Mouse (Mus musculus) gastrocnemius, postnatal 25 days (tissue): ENCODE measurements at regions not wholly inside any gene's neighbourhood (a gene's known extent, or its start where the extent isn't known, plus 50 kb on each side); places are given as distances from the start of the nearest gene placed in this dataset.

Source experiments
- DNase-seq: peaks from one replicate; pipeline ENCODE4 v3.0.0; 2022

- DNase-seq: no peak
Measured at GRCm38 (mm10) chr2:134126988-134127387, 427.2 kb downstream of the Hao1 start.

GRCm38 (mm10) chr2:134107286-134107685 lies 446.9 kb downstream of the Hao1 start:
- DNase-seq: no peak

DNA sequence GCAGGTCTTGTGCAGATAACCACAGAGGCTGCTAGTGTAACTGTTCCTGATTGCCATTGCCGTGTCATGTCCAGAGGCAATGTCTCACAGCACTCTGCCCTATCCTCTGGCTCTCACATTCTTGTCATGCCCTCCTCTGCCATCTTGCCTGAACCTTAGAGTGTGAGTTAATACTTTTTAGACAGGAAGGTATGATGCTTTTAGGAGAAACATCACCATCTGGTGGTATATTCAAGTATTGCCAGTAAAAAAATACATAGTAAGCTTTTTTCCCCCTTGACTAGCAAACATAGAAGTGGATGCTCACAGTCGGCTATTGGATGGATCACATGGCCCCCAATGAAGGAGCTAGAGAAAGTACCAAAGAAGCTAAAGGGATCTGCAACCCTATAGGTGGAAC lies 465.8 kb downstream of the Hao1 start:
- DNase-seq: no peak

DNA sequence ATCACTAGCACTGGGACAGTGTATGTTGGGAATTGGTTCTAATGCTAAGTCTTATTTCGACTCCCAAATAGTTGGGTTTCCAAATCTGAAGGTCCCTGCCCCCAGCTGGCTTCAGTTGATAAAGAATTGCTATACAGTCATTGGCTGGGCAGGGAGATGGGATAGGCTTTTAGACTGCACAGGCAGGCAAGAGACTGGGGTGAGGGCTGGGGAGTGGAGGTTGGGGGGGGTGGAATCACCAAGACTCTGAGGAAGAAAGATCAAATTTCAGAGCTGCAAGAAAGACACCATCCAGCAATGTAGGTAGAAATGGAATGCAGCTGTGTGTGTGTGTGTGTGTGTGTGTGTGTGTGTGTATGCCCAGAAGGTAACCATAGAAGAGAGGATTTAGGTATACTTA lies 474.0 kb downstream of the Hao1 start:
- no peak for DNase-seq

GRCm38 (mm10) chr2:134077953-134078352 lies 476.2 kb downstream of the Hao1 start:
- no peak for DNase-seq

- DNase-seq: no peak
Measured at GRCm38 (mm10) chr2:134067910-134068335, 486.2 kb downstream of the Hao1 start.

DNA sequence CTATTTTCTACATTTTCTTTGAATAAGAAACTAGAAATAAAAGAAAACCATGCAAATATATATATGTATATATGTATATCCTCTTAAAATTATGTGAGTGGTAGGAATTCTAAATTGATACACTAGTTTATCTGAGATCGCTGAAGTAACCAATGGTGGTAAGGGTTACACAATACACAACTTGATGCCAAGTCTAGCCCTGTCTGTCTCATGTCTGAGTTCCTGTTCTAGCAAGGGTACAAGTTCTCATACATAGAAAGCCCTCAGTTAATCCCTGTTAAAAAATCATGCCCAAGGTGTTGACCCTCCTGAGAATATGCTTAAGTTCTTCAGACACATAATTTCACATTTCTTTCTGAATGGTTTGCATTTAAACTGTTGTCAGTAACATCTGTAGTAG lies 486.8 kb downstream of the Hao1 start:
- no peak for DNase-seq

DNA sequence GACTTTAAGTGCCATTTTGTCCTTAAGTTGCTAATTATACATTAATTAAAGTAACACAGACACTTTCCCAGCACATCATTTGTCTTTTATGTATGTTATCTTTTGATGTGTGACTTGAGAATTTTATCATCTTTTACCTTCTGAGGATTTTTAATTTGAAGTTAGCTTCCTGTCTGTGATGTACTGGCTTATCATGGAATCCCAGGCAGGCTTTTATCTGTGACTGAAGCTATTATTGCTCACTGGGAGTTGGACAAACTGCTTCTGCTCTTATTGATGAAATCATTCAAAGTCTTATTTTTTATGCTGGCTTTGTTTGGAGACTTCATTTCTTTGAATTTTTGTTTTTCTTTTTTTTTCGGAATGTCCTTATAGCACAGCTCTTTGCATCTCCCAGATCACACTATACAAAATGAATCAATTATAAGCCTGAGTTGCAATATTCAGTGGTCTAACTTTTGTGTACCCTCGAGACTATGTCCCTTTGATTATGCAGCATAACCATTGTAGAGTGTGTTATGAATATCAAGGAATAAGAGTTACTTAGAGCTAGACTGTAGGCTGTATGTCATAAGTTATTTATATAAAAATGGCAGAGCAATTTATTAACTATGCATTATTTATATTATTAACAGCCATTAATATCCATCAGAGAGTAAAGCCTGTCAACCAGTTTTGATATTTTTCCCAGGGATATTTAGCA lies 494.1 kb downstream of the Hao1 start:
- DNase-seq: no peak

DNA sequence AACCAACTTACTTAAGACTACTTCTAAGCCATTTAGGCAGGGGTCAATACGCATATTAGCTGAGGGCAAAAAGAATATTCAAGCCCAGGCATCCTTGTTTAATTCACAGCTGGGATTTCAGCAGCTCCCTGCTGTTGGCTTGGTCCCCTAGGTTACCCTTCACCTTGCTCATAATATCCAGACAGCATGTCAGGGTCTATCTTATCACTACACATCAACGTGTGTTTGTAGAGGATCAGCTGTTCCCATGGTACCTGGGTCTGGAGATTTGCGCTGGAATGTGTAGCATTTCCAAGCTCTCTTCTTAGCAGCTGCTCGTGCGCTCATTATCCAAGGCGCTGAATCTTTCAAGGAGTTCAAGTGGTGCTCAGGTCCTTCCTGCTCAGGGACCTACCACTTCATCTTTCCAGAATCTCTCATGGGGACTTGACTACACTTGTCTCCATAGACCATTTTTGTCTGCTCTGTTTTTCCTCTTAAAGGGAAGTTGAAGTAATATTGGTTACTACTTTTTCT lies 484.5 kb downstream of the Bmp2 start:
- no peak for DNase-seq

GRCm38 (mm10) chr2:134029631-134030414 lies 477.9 kb downstream of the Bmp2 start:
- DNase-seq: no peak

GRCm38 (mm10) chr2:134029153-134029552 lies 477.2 kb downstream of the Bmp2 start:
- no peak for DNase-seq

DNA sequence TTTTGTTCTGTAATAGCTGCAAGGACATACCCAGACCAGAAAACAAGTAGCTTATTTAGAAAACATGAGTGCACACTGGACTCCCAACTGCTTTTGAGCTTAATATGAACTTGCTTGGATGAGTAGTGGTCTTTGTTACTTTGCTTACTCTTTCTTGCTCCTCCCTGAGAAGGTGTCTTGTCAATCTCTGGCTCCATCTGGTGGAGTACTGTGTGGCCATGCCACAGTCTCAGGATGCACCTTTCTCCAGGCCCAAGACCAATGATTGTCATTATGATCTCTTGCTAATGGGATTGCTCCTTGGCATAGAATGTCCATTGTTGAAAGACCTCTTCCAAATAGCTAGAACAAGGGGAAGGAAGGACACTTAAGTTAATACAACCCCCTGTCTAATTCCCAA lies 465.1 kb downstream of the Bmp2 start:
- no peak for DNase-seq

DNA sequence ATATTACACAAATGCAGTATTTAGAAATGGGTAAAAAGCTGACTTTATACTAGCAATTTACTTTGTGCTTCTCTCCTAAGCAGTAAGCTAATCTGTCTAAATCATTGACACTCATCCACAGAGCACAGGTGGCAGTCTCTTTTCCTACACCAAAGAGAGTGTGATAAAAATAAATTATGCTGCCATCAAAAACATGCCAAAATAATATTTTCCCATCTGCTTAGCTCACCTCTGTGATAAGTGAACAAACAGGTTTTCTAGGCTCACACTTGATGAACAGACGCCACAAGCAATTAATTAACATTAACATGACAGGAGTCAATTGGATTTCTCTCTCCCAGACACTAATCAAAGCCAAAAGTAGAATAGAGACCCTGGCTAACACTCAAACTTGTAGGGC lies 451.2 kb downstream of the Bmp2 start:
- no peak for DNase-seq

DNA sequence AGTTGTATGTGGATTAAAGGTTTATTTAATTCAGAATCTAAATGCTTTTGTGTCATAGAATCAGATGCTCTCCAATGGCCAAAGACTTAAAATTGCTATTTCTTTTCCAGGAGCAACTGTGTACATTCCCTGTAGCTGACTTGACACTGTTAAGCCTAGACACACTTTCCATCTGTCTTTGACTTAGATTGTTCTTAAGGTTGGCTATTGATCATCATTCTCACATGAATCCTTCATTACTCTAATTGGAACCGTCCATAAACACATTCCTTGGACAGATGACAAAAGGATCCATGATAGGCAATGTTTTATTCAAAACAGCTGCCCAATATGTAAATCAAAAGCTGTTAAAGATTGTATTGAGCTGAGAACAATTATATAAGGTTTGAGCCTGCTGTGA lies 442.8 kb downstream of the Bmp2 start:
- no peak for DNase-seq

DNA sequence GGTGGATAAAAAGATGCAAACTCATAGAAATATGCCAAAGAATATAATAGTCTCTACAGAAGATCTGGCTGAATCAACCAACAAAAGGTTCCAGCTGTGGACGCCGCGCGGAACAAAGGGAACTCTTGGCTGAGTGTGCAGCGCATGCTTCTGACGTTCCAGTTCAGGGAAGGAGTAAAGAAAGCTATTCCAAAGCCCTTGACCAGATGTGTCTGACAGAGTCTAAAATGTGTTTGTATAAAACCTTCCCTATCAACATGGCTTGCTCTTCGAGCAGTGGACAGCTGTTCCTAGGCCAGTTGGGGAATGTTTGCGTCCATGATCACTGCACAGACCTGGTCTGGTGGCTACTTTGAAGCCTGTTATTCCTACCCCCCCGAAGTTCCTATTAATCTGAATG lies 442.4 kb downstream of the Bmp2 start:
- DNase-seq: peak; percentile 41

DNA sequence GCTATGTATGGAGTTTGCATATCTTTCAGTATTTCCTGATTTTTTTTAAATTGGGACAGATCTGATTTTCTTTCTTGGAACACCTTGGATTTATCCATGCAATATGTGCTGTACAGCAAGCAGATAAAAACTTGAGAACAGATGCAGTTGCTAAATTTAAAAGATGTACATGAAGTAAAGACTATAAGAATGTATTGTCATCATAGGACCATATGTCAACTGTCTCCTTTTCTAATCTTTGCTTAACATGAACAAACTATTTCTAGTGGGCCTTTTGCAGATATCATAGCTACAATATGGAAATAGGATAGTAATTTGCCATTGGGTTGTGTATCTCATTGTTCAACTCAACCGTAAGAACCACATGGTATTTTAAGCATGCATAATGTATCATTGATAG lies 435.7 kb downstream of the Bmp2 start:
- no peak for DNase-seq
